Mouse (Mus musculus) forebrain, embryonic 12.5 days (tissue): Measurements from ENCODE around the gene Gstm7. TPM values are rescaled to one million over a fixed set of nuclear protein-coding genes. Genes with fewer than 3 reads are reported as not detected.
"Not testable (repeated sequence)": the region's sequence is repeated elsewhere in the genome, so short reads cannot be mapped to it uniquely, and the experiment has no call there.

Experiments
- ATAC-seq: fragments of 200-750 bp; cut with Nextera tagmentation; 2 replicates; pipeline ENCODE4 v1.8.0; 2017; ENCODE audit warnings: moderate TSS enrichment; ENCODE audit not compliant: low FRiP score
- H3K27ac ChIP-seq: fragments of 300-500 bp; sonication (generic); 2 replicates; pipeline ENCODE4 v1.5.1; 2016; ENCODE audit warnings: mild to moderate bottlenecking
- H3K27me3 ChIP-seq: fragments of 300-500 bp; sonication (generic); 2 replicates; pipeline ENCODE4 v1.6.1; 2016; ENCODE audit warnings: mild to moderate bottlenecking
- H3K36me3 ChIP-seq: fragments of 300-500 bp; sonication (generic); replicated peaks from 2 replicates; pipeline ENCODE4 v1.6.1; 2016; ENCODE audit warnings: mild to moderate bottlenecking
- H3K4me1 ChIP-seq: fragments of 300-500 bp; sonication (generic); 2 replicates; pipeline ENCODE4 v1.6.1; 2016
- H3K4me2 ChIP-seq: fragments of 300-500 bp; sonication (generic); 2 replicates; pipeline ENCODE4 v1.6.1; 2016; ENCODE audit warnings: mild to moderate bottlenecking, moderate library complexity
- H3K4me3 ChIP-seq: fragments of 300-500 bp; sonication (generic); replicated peaks from 2 replicates; pipeline ENCODE4 v1.5.1; 2016; ENCODE audit warnings: mild to moderate bottlenecking
- H3K9ac ChIP-seq: fragments of 300-500 bp; sonication (generic); 2 replicates; pipeline ENCODE4 v1.6.1; 2016; ENCODE audit warnings: mild to moderate bottlenecking
- H3K9me3 ChIP-seq: fragments of 300-500 bp; sonication (generic); 2 replicates; pipeline ENCODE4 v1.6.1; 2016
- whole genome bisulfite sequencing: fragments of 180-500 bp; shearing (Covaris S2); methylation state at CpG from one replicate; pipeline ENCODE4 v1.1.7; 2016; 5-methylcytosine and 5-hydroxymethylcytosine counted together
- polyA plus RNA-seq: library from polyadenylated mRNA; unstranded; fragments of >200 nt; fragmentation: Nextera tagmentation; extraction: Ambion mirVana; gene quantifications from 2 replicates; pipeline ENCODE4 v1.2.1, GENCODE M21; 2016

Gene Gstm7
- 63.8 and 66.8 TPM in 2 replicates for polyA plus RNA-seq

- H3K4me1 ChIP-seq = peaks cover 16% of the 10 kb centered on the region; the same call in 1 of the 2 replicates
- H3K4me2 ChIP-seq = peak within 1 kb of the TSS; percentile 53
- peak; percentile 98 for ATAC-seq
- peaks cover 4% of the 10 kb centered on the region; the same call in 1 of the 2 replicates for H3K27me3 ChIP-seq
- 3% methylated on average over 10 of the region's 10 CpGs for WGBS
- H3K9me3 ChIP-seq = no peaks in the 10 kb centered on the region
- peak within 1 kb of the TSS; percentile 35 for H3K4me3 ChIP-seq
- peak within 1 kb of the TSS; percentile 89 for H3K27ac ChIP-seq
- H3K9ac ChIP-seq = peak within 1 kb of the TSS; percentile 47; the same call in 1 of the 2 replicates
- H3K36me3 ChIP-seq = no peaks in the 10 kb centered on the region
These were observed at the start of gene Gstm7 for GRCm38 (mm10) chr3:107931670-107932069. Gene Gstm7, minus strand, starts transcription at chr3:107931817.

DNA sequence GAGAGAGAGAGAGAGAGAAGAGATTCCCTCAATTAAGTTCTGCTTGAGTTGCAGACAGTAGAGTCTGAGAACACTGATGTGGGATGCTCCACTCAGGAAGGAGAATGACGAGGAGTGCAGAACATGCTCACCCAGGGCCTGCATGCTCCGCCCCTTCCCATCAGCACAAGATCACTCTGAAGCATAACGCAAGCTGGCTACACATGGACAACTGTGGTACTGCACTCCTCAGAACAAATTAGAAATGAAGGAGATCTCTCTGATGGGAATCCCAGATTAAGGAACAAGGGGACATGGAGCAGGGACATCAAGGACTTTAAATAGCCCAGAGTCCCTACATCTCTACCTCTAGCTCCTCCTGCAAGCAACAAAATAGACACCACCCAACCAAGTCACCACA is 49.6 kb upstream of the Gstm7 start:
- Histone ChIP-seq H3K4me3 (no peak overlapping the region), H3K27ac (no peak overlapping the region), H3K36me3 (no peaks in the 10 kb centered on the region), H3K9me3 (no peaks in the 10 kb centered on the region), H3K9ac (no peak overlapping the region), H3K4me2 (no peak overlapping the region), H3K4me1 (no peaks in the 10 kb centered on the region), H3K27me3 (no peaks in the 10 kb centered on the region)
- WGBS = 70% methylated on average over 3 of the region's 3 CpGs
- no peak for ATAC-seq

- no peak for ATAC-seq
- no peaks in the 10 kb centered on the region for H3K4me1 ChIP-seq
- H3K9me3 ChIP-seq = no peaks in the 10 kb centered on the region
- no peaks in the 10 kb centered on the region for H3K36me3 ChIP-seq
- H3K27ac ChIP-seq = no peak overlapping the region
- no peak overlapping the region for H3K9ac ChIP-seq
- 77% methylated on average over 3 of the region's 3 CpGs for WGBS
- no peak overlapping the region for H3K4me2 ChIP-seq
- no peaks in the 10 kb centered on the region for H3K27me3 ChIP-seq
- no peak overlapping the region for H3K4me3 ChIP-seq
These were observed 46.1 kb upstream of the Gstm7 start for GRCm38 (mm10) chr3:107977691-107978090.

- Histone ChIP-seq H3K27me3 (no peaks in the 10 kb centered on the region), H3K4me2 (no peak overlapping the region), H3K4me3 (no peak overlapping the region), H3K9ac (no peak overlapping the region), H3K36me3 (no peaks in the 10 kb centered on the region), H3K27ac (no peak overlapping the region), H3K9me3 (no peaks in the 10 kb centered on the region), H3K4me1 (no peaks in the 10 kb centered on the region)
- no peak for ATAC-seq
- 96% methylated on average over 1 of the region's 1 CpGs for WGBS
These were observed 42.6 kb upstream of the Gstm7 start for GRCm38 (mm10) chr3:107974237-107974636.

- 92% methylated on average over 3 of the region's 3 CpGs for WGBS
- Histone ChIP-seq H3K9me3 (no peaks in the 10 kb centered on the region), H3K27me3 (no peaks in the 10 kb centered on the region), H3K4me1 (no peaks in the 10 kb centered on the region), H3K4me3 (no peak overlapping the region), H3K27ac (no peak overlapping the region), H3K36me3 (no peaks in the 10 kb centered on the region), H3K4me2 (no peak overlapping the region), H3K9ac (no peak overlapping the region)
- no peak for ATAC-seq
These were observed 40.5 kb upstream of the Gstm7 start for GRCm38 (mm10) chr3:107972070-107972469.

DNA sequence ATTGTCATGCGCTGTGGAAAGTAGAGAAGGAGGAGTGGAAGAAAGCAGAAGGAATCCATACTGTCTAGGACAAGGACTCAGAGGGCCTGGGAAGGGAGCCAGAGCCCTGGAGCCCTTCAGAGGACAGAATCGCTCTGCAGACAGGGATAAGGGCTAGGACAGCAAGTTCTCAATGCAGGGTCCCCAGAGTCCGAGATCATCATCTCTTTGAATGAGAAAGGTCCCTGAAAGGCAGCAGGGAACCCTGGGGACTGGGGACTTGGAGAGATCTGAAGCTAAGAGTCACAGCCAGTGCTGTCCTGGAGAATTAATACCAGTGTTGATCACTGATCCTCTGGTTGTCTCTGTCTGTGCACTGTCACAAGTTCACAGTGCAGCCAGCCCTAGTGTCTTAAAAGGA is 39.5 kb upstream of the Gstm7 start:
- H3K27me3 ChIP-seq, H3K9ac ChIP-seq, ATAC-seq, H3K4me1 ChIP-seq, H3K4me3 ChIP-seq, H3K36me3 ChIP-seq, H3K4me2 ChIP-seq, H3K9me3 ChIP-seq, H3K27ac ChIP-seq: not testable (repeated sequence)
- WGBS = 62% methylated on average over 3 of the region's 3 CpGs

DNA sequence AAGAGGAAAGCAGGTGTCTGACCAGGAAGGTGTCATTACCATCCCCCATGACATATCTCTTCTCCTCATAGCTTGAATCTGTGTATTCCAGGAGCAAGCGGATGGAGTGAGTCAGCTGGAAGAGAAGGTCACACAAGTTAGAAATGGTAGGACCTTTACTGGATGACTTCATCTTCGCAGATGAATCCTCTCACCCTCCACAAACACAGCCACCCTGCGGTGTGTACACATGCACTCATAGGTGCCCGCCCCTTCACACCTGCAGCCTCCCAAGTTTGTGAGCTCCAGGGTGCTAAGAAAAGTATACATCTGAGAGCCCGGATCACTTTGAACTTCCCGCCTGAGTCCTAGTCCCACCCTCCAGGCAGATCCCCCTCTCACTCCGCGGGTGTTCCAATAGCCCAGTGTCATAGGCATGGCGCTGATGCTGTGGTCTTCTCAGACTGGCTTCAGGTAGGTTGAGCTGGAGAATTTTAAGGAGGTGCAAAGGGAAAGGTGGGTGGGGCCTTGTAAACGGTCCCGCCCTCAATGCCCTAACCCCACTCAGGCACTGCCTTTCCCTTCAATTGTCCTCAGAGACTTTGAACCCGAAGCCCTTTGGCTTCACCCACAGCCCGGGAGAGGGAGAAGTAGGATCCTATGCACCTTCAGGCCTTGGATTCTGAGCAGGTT is 37.2 kb upstream of the Gstm7 start, which contains the start of gene Gstm3:
Gene Gstm3 (minus strand): TSS at position 560 of the 672 bp plus-strand sequence.
- Histone ChIP-seq H3K27me3 (no peaks in the 10 kb centered on the region), H3K4me1 (peaks cover 9% of the 10 kb centered on the region), H3K27ac (no peak within 1 kb of the TSS), H3K9ac (no peak within 1 kb of the TSS), H3K36me3 (no peaks in the 10 kb centered on the region), H3K9me3 (no peaks in the 10 kb centered on the region), H3K4me3 (no peak within 1 kb of the TSS), H3K4me2 (no peak within 1 kb of the TSS)
- 72% methylated on average over 13 of the region's 13 CpGs for WGBS
- ATAC-seq = no peak

GRCm38 (mm10) chr3:107966631-107967030 is 35.0 kb upstream of the Gstm7 start:
- Histone ChIP-seq H3K4me3 (no peak overlapping the region), H3K36me3 (no peaks in the 10 kb centered on the region), H3K9ac (no peak overlapping the region), H3K4me2 (no peak overlapping the region), H3K4me1 (peaks cover 9% of the 10 kb centered on the region), H3K27me3 (no peaks in the 10 kb centered on the region), H3K9me3 (no peaks in the 10 kb centered on the region), H3K27ac (no peak overlapping the region)
- 96% methylated on average over 5 of the region's 5 CpGs for WGBS
- ATAC-seq = no peak

DNA sequence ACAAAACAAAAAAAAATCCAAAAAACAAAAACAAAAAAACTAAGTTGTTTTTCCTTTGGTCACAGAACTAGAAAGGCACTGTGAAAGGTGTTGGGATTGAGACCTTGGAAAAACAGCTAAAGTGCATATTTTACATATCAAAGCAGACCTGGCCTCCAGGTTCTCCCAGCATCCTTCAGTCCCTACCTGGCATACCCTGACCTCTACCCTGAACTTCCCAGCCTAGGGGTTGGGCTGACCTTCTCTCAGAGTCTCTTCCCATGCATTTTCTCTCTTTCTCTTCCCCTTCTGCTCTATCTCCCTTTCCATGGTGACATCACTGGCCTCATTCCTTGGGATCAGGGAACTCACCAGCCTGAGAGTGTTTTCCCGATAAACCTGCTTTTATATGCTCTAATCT is 34.0 kb upstream of the Gstm7 start:
- H3K4me1 ChIP-seq = peaks cover 9% of the 10 kb centered on the region
- no peaks in the 10 kb centered on the region for H3K9me3 ChIP-seq
- H3K4me3 ChIP-seq = no peak overlapping the region
- no peak overlapping the region for H3K9ac ChIP-seq
- H3K4me2 ChIP-seq = no peak overlapping the region
- no peaks in the 10 kb centered on the region for H3K27me3 ChIP-seq
- H3K36me3 ChIP-seq = no peaks in the 10 kb centered on the region
- ATAC-seq = no peak
- WGBS = 74% methylated on average over 1 of the region's 1 CpGs
- H3K27ac ChIP-seq = no peak overlapping the region

- Histone ChIP-seq H3K4me2 (no peak overlapping the region), H3K4me3 (no peak overlapping the region), H3K4me1 (peaks cover 9% of the 10 kb centered on the region), H3K9me3 (no peaks in the 10 kb centered on the region), H3K9ac (no peak overlapping the region), H3K27me3 (no peaks in the 10 kb centered on the region), H3K27ac (0 out of 2 replicates have a peak overlapping the region, but pooled peaks have one; percentile 31), H3K36me3 (no peaks in the 10 kb centered on the region)
- no peak for ATAC-seq
- 58% methylated on average over 5 of the region's 5 CpGs for WGBS
These were observed 33.2 kb upstream of the Gstm7 start for GRCm38 (mm10) chr3:107964656-107965308.

GRCm38 (mm10) chr3:107964026-107964425 is 32.4 kb upstream of the Gstm7 start:
- no peak overlapping the region for H3K9ac ChIP-seq
- H3K36me3 ChIP-seq = no peaks in the 10 kb centered on the region
- ATAC-seq = no peak
- WGBS = 83% methylated on average over 4 of the region's 4 CpGs
- H3K27me3 ChIP-seq = no peaks in the 10 kb centered on the region
- peaks cover 9% of the 10 kb centered on the region for H3K4me1 ChIP-seq
- H3K9me3 ChIP-seq = no peaks in the 10 kb centered on the region
- H3K27ac ChIP-seq = no peak overlapping the region
- no peak overlapping the region for H3K4me2 ChIP-seq
- H3K4me3 ChIP-seq = no peak overlapping the region

- WGBS = 87% methylated on average over 9 of the region's 9 CpGs
- not testable (repeated sequence) for H3K4me2 ChIP-seq, H3K4me3 ChIP-seq, H3K27me3 ChIP-seq, H3K9me3 ChIP-seq, H3K9ac ChIP-seq, ATAC-seq, H3K4me1 ChIP-seq, H3K36me3 ChIP-seq, H3K27ac ChIP-seq
These were observed 23.6 kb upstream of the Gstm7 start for GRCm38 (mm10) chr3:107955260-107955659.

- no peak overlapping the region for H3K27ac ChIP-seq
- H3K9me3 ChIP-seq = no peaks in the 10 kb centered on the region
- H3K4me2 ChIP-seq = no peak overlapping the region
- 84% methylated on average over 5 of the region's 5 CpGs for WGBS
- no peaks in the 10 kb centered on the region for H3K27me3 ChIP-seq
- H3K4me3 ChIP-seq = no peak overlapping the region
- no peak overlapping the region for H3K9ac ChIP-seq
- H3K36me3 ChIP-seq = no peaks in the 10 kb centered on the region
- no peaks in the 10 kb centered on the region for H3K4me1 ChIP-seq
- ATAC-seq = no peak
These were observed 22.3 kb upstream of the Gstm7 start for GRCm38 (mm10) chr3:107953906-107954305.
